Mouse (Mus musculus): ENCODE data around the gene Tmem143.
"Not testable (repeated sequence)": the region's sequence is repeated elsewhere in the genome, so short reads cannot be mapped to it uniquely, and the experiment has no call there.

Tmem143 gene

GRCm38 (mm10) chr7:45922928-45923761, 26.4 kb downstream of the Tmem143 start:
- peak; percentile 90 for DNase-seq (ENCODE audit: low read depth, low spot score)

- peak; percentile 48 for DNase-seq (ENCODE audit: low read depth, low spot score)
Measured at GRCm38 (mm10) chr7:45923762-45924428, 27.2 kb downstream of the Tmem143 start, which contains the start of gene Ccdc114. TSS of gene Ccdc114 (plus strand) at chr7:45924072.

DNA sequence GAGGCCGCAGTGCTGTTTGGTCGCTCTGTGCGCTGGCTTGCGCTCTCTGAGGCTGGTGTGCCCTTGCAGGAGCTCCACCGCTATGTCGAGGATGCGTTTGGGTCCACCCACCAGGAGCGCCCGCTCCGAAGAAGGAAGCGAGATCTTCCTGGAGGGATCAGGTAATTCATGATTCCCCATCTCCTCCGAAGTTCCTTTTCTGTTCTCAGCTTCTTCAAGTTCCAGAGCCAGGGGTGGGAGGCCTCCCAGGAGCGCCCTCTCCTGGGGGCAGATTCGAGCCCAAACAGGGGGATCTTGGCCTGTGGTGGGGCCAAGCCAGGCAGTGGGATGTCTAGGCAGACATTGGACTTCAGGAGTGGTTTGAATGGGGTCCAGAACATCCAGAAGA, 27.7 kb downstream of the Tmem143 start:
- DNase-seq (ENCODE audit: low read depth, low spot score): no peak

DNA sequence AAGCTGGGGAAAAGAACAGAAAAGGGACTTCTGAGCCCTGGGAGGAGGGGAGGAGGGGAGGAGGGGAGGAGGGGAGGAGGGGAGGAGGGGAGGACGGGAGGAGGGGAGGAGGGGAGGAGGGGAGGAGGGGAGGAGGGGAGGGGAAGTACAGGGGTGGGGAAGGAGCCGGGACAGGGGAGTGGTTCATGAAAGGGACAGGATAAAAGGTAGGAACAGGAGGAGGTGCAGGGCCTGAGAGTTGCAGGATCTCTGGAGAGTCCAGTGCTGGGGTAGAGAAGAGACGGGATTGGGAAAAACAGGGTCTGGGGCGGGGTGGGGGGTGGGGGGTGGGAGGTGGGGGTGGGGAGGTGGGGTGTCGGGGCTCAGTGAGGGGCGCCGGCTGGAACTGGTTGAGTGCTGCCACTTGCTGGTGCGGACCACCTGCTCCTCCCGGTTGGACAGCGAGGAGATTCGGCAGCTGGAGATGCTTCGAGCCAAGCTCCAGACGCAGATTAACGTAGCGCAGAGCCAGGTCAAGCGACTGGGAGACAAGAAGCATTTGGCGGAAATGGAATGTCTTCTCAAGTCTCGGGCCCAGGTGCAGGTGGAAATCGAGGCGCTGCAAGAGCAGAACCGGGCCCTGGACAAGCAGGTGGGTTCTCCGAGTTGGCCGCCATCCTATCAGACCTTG, 32.0 kb downstream of the Tmem143 start:
- no peak for DNase-seq (ENCODE audit: low read depth, low spot score)

GRCm38 (mm10) chr7:45929688-45930087, 32.9 kb downstream of the Tmem143 start:
- no peak for DNase-seq (ENCODE audit: low read depth, low spot score)

GRCm38 (mm10) chr7:45933766-45934165, 37.0 kb downstream of the Tmem143 start:
- DNase-seq (ENCODE audit: low read depth, low spot score): not testable (repeated sequence)

DNA sequence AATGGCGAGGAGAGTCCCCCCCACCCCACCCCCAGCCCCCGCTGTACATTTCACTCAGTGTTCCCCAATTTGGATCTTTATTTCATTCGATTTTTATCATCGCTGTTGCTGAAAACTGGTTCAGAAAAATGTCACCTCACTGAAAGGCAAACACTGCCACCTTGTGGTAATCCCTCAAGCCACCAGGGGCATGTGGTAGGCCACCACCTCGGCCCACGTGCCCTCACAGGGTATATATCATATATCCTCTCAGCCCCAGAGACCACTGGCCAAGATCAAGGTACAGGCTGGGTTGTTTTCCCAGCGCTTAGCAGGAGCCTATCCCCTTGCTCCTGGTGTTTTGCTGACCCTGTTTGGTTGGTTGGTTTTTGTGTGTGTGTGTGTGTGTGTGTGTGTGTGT, 38.4 kb downstream of the Tmem143 start:
- peak; percentile 79 for DNase-seq (ENCODE audit: low read depth, low spot score)

DNA sequence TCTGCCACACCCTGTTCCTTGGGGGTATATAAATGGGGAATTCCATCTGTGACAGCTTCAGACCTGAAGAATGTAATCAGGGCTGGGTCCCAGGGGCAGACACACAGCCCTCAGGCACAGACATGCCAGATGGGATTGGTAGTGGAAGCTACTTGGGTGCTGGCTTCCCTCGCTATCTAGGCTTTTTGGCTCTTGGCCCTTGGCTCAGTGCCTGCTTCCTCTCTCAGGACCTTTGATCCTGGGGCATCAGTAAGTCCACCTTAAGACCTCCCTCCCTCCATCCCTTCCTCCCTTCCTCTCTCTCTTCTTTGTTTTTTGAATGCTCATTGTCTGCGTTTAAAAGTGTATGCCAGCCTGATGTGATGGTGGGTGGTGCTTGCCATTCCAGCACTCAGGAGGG, 43.1 kb downstream of the Tmem143 start:
- DNase-seq (ENCODE audit: low read depth, low spot score): no peak

GRCm38 (mm10) chr7:45941986-45942385, 45.2 kb downstream of the Tmem143 start:
- no peak for DNase-seq (ENCODE audit: low read depth, low spot score)

DNA sequence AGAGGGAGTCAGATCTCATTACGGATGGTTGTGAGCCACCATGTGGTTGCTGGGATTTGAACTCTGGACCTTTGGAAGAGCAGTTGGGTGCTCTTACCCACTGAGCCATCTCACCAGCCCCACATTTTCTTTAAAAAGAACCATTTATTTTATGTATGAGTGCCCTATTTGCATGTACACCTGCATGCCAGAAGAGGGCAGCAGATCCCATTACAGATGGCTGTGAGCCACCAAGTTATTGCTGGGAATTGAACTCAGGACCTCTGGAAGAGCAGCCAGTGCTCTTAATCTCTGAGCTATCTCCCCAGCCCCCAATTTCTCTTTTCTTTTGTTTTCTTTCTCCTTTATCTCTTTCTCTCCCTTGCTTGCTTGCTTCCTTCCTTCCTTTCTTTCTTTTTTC, 46.5 kb downstream of the Tmem143 start:
- peak; percentile 24 for DNase-seq (ENCODE audit: low read depth, low spot score)

- no peak for DNase-seq (ENCODE audit: low read depth, low spot score)
Measured at GRCm38 (mm10) chr7:45949061-45949460, 52.3 kb downstream of the Tmem143 start.

GRCm38 (mm10) chr7:45956611-45957010, 59.9 kb downstream of the Tmem143 start:
- no peak for DNase-seq (ENCODE audit: low read depth, low spot score)

Data from 3T3-L1 (cell line).